Mouse (Mus musculus) neural tube, embryonic 15.5 days (tissue): ENCODE data around the gene Fggy. TPM values are rescaled to one million over a fixed set of nuclear protein-coding genes. Genes with fewer than 3 reads are reported as not detected.

Experiments used
- ATAC-seq: fragments of 200-750 bp; cut with Nextera tagmentation; 2 replicates; pipeline ENCODE4 v1.8.0; 2017; ENCODE audit warnings: mild to moderate bottlenecking, moderate TSS enrichment, moderate library complexity; ENCODE audit not compliant: low FRiP score
- H3K27ac ChIP-seq: fragments of 300-500 bp; sonication (generic); replicated peaks from 2 replicates; pipeline ENCODE4 v1.5.1; 2015; ENCODE audit warnings: mild to moderate bottlenecking, inconsistent platforms
- H3K27me3 ChIP-seq: fragments of 300-500 bp; sonication (generic); replicated peaks from 2 replicates; pipeline ENCODE4 v1.6.1; 2015; ENCODE audit warnings: inconsistent platforms
- H3K36me3 ChIP-seq: fragments of 300-500 bp; sonication (generic); 2 replicates; pipeline ENCODE4 v1.6.1; 2015; ENCODE audit warnings: inconsistent platforms
- H3K4me1 ChIP-seq: fragments of 300-500 bp; sonication (generic); 2 replicates; pipeline ENCODE4 v1.6.1; 2015; ENCODE audit warnings: inconsistent platforms
- H3K4me2 ChIP-seq: fragments of 300-500 bp; sonication (generic); 2 replicates; pipeline ENCODE4 v1.6.1; 2015; ENCODE audit warnings: inconsistent platforms, mild to moderate bottlenecking, moderate library complexity
- H3K4me3 ChIP-seq: fragments of 300-500 bp; sonication (generic); replicated peaks from 2 replicates; pipeline ENCODE4 v1.5.1; 2015; ENCODE audit warnings: mild to moderate bottlenecking, inconsistent platforms
- H3K9ac ChIP-seq: fragments of 300-500 bp; sonication (generic); replicated peaks from 2 replicates; pipeline ENCODE4 v1.6.1; 2015; ENCODE audit warnings: mild to moderate bottlenecking, inconsistent platforms
- H3K9me3 ChIP-seq: fragments of 300-500 bp; sonication (generic); replicated peaks from 2 replicates; pipeline ENCODE4 v1.6.1; 2016; ENCODE audit warnings: inconsistent platforms
- WGBS: fragments of 180-500 bp; shearing (Covaris S2); methylation state at CpG from one replicate; pipeline ENCODE4 v1.1.7; 2015; ENCODE audit warnings: mixed read lengths; 5-methylcytosine and 5-hydroxymethylcytosine counted together
- polyA plus RNA-seq: library from polyadenylated mRNA; unstranded; fragments of >200 nt; fragmentation: Nextera tagmentation; extraction: Ambion mirVana; gene quantifications from 2 replicates; pipeline ENCODE4 v1.2.1, GENCODE M21; 2015

The Fggy gene
- polyA plus RNA-seq, 1 experiment from 2014 or later = 7.0 TPM

- no peak for ATAC-seq
- H3K4me3 ChIP-seq = no peak overlapping the region
These were observed 110.3 kb downstream of the Fggy start for GRCm38 (mm10) chr4:95667595-95667994.

GRCm38 (mm10) chr4:95668543-95668942 lies 111.2 kb downstream of the Fggy start:
- Histone ChIP-seq H3K4me3 (no peak overlapping the region), H3K27ac (no peak overlapping the region), H3K4me2 (no peak overlapping the region), H3K4me1 (no peaks in the 10 kb centered on the region), H3K9ac (no peak overlapping the region), H3K27me3 (no peaks in the 10 kb centered on the region), H3K36me3 (no peaks in the 10 kb centered on the region), H3K9me3 (no peaks in the 10 kb centered on the region)
- 83% methylated on average over 3 of the region's 3 CpGs for WGBS
- ATAC-seq = no peak

More at GRCm38 (mm10) chr4:95667595-95667994, 110.3 kb downstream of the Fggy start:
- Histone ChIP-seq H3K9ac (no peak overlapping the region), H3K27ac (no peak overlapping the region), H3K36me3 (no peaks in the 10 kb centered on the region), H3K4me2 (no peak overlapping the region), H3K27me3 (no peaks in the 10 kb centered on the region), H3K4me1 (no peaks in the 10 kb centered on the region), H3K9me3 (no peaks in the 10 kb centered on the region)
- 93% methylated on average over 1 of the region's 1 CpGs for WGBS

- 67% methylated on average over 2 of the region's 2 CpGs for WGBS
- no peak overlapping the region for H3K4me2 ChIP-seq
- ATAC-seq = no peak
These were observed 112.0 kb downstream of the Fggy start for GRCm38 (mm10) chr4:95669336-95669735.

GRCm38 (mm10) chr4:95670559-95670958 lies 113.3 kb downstream of the Fggy start:
- H3K4me2 ChIP-seq = no peak overlapping the region
- no peaks in the 10 kb centered on the region for H3K36me3 ChIP-seq
- H3K4me3 ChIP-seq = no peak overlapping the region
- H3K27me3 ChIP-seq = no peaks in the 10 kb centered on the region
- no peaks in the 10 kb centered on the region for H3K9me3 ChIP-seq
- no peaks in the 10 kb centered on the region for H3K4me1 ChIP-seq
- WGBS = 69% methylated on average over 3 of the region's 3 CpGs
- H3K9ac ChIP-seq = no peak overlapping the region
- H3K27ac ChIP-seq = no peak overlapping the region
- no peak for ATAC-seq

More at GRCm38 (mm10) chr4:95669336-95669735, 112.0 kb downstream of the Fggy start:
- no peak overlapping the region for H3K4me3 ChIP-seq
- H3K9me3 ChIP-seq = no peaks in the 10 kb centered on the region
- H3K9ac ChIP-seq = no peak overlapping the region
- H3K27me3 ChIP-seq = no peaks in the 10 kb centered on the region
- no peak overlapping the region for H3K27ac ChIP-seq
- H3K4me1 ChIP-seq = no peaks in the 10 kb centered on the region
- H3K36me3 ChIP-seq = no peaks in the 10 kb centered on the region

GRCm38 (mm10) chr4:95672039-95672438 lies 114.7 kb downstream of the Fggy start:
- Histone ChIP-seq H3K36me3 (no peaks in the 10 kb centered on the region), H3K4me3 (no peak overlapping the region), H3K4me1 (no peaks in the 10 kb centered on the region), H3K9ac (no peak overlapping the region), H3K9me3 (no peaks in the 10 kb centered on the region), H3K27ac (no peak overlapping the region), H3K27me3 (no peaks in the 10 kb centered on the region), H3K4me2 (no peak overlapping the region)
- 94% methylated on average over 1 of the region's 1 CpGs for WGBS
- ATAC-seq = no peak

- no peak overlapping the region for H3K9ac ChIP-seq
- no peak overlapping the region for H3K4me2 ChIP-seq
- 59% methylated on average over 2 of the region's 2 CpGs for WGBS
- H3K4me1 ChIP-seq = no peaks in the 10 kb centered on the region
- ATAC-seq = no peak
- H3K9me3 ChIP-seq = no peaks in the 10 kb centered on the region
- H3K27me3 ChIP-seq = no peaks in the 10 kb centered on the region
- H3K36me3 ChIP-seq = no peaks in the 10 kb centered on the region
- H3K4me3 ChIP-seq = no peak overlapping the region
- H3K27ac ChIP-seq = no peak overlapping the region
These were observed 119.1 kb downstream of the Fggy start for GRCm38 (mm10) chr4:95676390-95676789.

- H3K27ac ChIP-seq = no peak overlapping the region
- no peak overlapping the region for H3K4me3 ChIP-seq
- H3K4me1 ChIP-seq = peaks cover 9% of the 10 kb centered on the region
- no peak overlapping the region for H3K4me2 ChIP-seq
- H3K27me3 ChIP-seq = no peaks in the 10 kb centered on the region
- no peaks in the 10 kb centered on the region for H3K9me3 ChIP-seq
- 82% methylated on average over 5 of the region's 5 CpGs for WGBS
- no peak for ATAC-seq
- no peaks in the 10 kb centered on the region for H3K36me3 ChIP-seq
- no peak overlapping the region for H3K9ac ChIP-seq
These were observed 123.6 kb downstream of the Fggy start for GRCm38 (mm10) chr4:95680756-95681449.

GRCm38 (mm10) chr4:95684522-95685080 lies 127.3 kb downstream of the Fggy start:
- no peak overlapping the region for H3K9ac ChIP-seq
- WGBS = 10% methylated on average over 4 of the region's 4 CpGs
- H3K27ac ChIP-seq = peak overlapping the region; percentile 41; the same call in 1 of the 2 replicates
- H3K36me3 ChIP-seq = no peaks in the 10 kb centered on the region
- ATAC-seq = peak; percentile 83
- no peaks in the 10 kb centered on the region for H3K9me3 ChIP-seq
- H3K4me1 ChIP-seq = peaks cover 9% of the 10 kb centered on the region
- no peak overlapping the region for H3K4me2 ChIP-seq
- no peaks in the 10 kb centered on the region for H3K27me3 ChIP-seq
- no peak overlapping the region for H3K4me3 ChIP-seq

GRCm38 (mm10) chr4:95686775-95687174 lies 129.5 kb downstream of the Fggy start:
- ATAC-seq = no peak
- H3K4me3 ChIP-seq = no peak overlapping the region
- H3K27me3 ChIP-seq = no peaks in the 10 kb centered on the region
- no peak overlapping the region for H3K9ac ChIP-seq
- H3K9me3 ChIP-seq = no peaks in the 10 kb centered on the region
- WGBS = 88% methylated on average over 2 of the region's 2 CpGs
- peaks cover 9% of the 10 kb centered on the region for H3K4me1 ChIP-seq
- H3K36me3 ChIP-seq = no peaks in the 10 kb centered on the region
- no peak overlapping the region for H3K4me2 ChIP-seq
- H3K27ac ChIP-seq = no peak overlapping the region

GRCm38 (mm10) chr4:95687350-95687749 lies 130.0 kb downstream of the Fggy start:
- Histone ChIP-seq H3K4me2 (no peak overlapping the region), H3K9ac (no peak overlapping the region), H3K9me3 (no peaks in the 10 kb centered on the region), H3K36me3 (no peaks in the 10 kb centered on the region), H3K27ac (no peak overlapping the region), H3K27me3 (no peaks in the 10 kb centered on the region), H3K4me1 (peaks cover 9% of the 10 kb centered on the region), H3K4me3 (no peak overlapping the region)
- ATAC-seq = no peak
- WGBS = 93% methylated on average over 5 of the region's 5 CpGs

- 90% methylated on average over 4 of the region's 4 CpGs for WGBS
- no peak for ATAC-seq
- no peaks in the 10 kb centered on the region for H3K27me3 ChIP-seq
These were observed 130.9 kb downstream of the Fggy start for GRCm38 (mm10) chr4:95688159-95688558.

GRCm38 (mm10) chr4:95700366-95700765 lies 143.1 kb downstream of the Fggy start:
- H3K4me3 ChIP-seq = no peak overlapping the region
- ATAC-seq = no peak
- no peak overlapping the region for H3K9ac ChIP-seq
- no peak overlapping the region for H3K27ac ChIP-seq
- H3K9me3 ChIP-seq = no peaks in the 10 kb centered on the region
- H3K4me1 ChIP-seq = no peaks in the 10 kb centered on the region
- H3K4me2 ChIP-seq = no peak overlapping the region
- H3K27me3 ChIP-seq = no peaks in the 10 kb centered on the region
- 76% methylated on average over 2 of the region's 2 CpGs for WGBS
- H3K36me3 ChIP-seq = no peaks in the 10 kb centered on the region

More at GRCm38 (mm10) chr4:95688159-95688558, 130.9 kb downstream of the Fggy start:
- Histone ChIP-seq H3K4me2 (no peak overlapping the region), H3K27ac (no peak overlapping the region), H3K9ac (no peak overlapping the region), H3K4me3 (no peak overlapping the region), H3K36me3 (no peaks in the 10 kb centered on the region), H3K4me1 (peaks cover 9% of the 10 kb centered on the region), H3K9me3 (no peaks in the 10 kb centered on the region)
